Mouse (Mus musculus): ENCODE measurements around the gene Rtbdn.
A peak's percentile ranks its signal among the peaks of the same experiment; 100 is the strongest.

The Rtbdn gene

DNA sequence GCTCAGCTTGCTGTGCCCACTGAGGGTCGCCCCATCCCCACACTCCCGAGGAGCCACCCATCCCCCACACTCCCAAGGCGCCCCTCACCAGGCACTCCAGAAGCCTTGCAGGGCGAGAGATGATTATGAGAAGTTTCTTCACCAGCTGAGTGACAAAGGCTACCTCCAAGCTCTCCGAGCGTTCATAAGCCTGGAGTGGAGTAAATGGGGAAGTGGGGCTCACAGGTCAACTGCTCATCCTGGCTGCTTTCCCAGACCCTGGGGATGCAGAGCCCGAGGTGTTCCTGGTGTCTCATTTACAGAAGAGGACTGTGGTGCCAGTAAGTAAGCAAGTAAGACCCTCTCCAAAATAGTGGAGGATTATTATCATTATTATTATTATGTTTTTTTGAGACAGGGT lies 21.2 kb upstream of the Rtbdn start:
- DNase-seq: no peak

DNA sequence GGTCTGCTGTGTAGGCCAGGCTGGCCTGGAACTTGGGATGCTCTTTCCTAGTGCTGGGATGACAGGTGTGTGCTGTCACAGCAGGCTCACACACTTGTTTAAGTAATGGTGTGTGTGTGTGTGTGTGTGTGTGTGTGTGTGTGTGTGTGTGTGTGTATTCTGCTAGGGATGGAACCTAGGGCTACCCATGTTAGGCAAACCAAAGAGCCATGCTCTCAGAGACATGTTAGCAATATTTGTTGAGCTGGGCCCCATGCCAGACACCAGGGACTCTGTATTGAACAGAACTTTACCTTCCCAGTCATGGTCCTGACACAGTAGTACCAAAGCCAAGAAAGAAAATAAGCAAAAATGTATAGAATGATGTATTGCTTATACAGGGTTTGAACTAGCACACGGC lies 19.3 kb upstream of the Rtbdn start:
- no peak for DNase-seq

DNA sequence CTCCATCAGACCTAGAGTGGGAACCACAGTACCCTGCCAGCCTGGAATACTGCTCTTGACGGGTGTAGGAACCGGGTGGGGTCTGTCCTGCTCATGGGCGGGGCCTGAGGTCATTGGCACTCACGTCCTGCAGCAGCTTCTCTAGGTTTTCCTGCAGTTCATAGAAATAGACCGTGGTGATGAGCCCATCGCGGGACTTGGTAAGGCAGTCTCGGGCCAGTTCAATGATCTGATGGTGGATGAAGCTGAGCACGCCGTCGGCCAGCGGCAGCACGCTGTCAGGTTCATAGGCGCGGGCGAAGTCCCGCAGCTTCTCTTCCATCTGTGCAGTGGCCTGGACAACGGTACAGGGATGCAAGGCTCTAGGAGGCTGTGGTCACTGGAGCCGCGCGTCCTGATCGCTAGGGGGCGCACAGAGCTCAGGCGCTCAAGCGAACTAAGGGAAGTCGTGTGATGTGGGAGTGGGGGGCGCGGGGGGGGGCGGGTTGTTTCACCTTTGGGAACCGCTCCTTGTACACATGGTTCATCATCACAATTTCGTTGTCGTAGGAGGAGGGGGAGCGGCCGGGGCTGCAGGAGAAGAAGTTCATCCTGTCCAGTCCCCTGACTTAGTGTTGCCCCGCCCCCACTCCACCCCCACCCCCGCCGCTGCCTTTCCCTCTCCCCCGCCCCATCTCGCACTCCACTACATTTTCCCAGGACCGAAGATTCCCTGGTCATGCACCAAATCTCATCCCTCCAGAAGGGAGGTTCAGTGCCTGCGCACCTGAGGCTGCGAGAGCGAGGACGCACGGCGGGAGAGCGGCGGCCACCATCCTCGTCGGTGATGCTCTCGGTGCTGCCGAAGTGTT lies 18.1 kb upstream of the Rtbdn start:
- peak; percentile 85 to 92 for DNase-seq

DNA sequence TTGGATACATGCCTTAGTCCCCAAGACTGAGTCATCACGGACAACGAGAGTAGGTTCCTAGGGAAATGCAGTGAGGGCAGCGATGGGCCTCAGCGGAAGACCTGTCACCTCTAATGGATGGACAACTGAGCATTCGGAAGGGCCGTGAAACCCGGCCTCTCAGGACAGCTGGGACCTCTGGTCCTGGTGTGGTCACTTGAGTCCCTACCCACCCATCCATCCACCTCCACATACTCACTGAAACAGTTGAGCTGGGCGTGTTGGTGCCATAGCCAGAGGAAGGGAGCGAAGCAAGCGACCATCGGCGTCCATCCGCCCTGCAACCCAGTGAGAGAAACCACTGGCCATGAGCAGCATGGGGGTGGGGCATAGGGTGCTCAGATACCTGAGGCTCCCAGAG lies 16.2 kb upstream of the Rtbdn start:
- no peak for DNase-seq

DNA sequence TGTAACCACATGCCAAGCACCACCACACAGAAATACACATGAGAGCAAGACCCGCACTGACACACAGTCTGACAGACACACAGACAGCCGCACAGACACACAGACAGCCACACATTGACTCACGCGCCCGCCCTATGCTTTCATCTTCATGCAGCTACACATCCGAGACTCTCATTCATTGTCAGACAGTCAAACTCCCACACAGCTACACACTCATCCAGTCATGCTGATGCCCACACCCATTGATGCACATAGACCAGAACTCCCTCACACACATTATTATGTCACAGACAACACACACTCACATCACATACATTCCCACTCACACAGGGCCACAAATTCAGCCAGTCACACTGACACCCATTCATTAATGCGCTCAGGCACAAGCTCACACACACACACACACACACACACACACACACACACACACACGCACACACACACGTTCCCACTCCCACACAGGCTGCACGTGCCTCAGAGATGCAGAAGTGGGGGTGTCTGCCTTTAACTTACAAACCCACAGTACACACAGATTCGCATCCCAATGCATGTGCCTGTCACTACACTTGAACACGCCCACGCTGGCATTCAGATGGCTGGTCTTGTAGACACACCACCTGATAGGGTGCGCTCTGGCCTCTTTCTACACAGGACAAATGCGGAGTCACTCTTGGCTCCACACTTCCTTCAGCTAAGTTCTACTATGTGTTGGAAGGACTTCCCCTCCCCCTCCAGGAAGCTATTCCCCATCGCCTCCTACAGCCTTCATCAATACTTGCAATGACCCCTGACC lies 12.8 kb upstream of the Rtbdn start:
- no peak for DNase-seq

DNA sequence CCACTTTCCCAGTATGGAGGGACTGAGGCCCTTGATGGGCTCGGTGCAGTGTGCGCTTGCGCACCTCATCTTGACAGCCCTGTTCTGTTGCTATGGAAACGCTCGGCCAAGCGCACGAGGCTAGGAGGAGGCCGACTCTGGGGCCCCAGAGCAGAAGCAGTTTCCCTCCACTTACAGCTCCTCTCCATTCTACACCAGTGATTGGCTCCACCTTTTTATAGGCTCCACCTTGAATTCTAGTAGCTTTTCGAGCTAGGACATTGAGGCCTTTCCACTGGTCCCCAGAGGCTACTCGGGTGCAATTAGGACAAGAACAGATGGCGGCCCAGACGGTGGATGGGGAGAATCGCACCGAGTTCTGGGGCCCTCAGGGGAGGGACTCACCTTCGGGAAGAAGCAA lies 11.9 kb upstream of the Rtbdn start:
- DNase-seq: peak; percentile 80 to 81

DNA sequence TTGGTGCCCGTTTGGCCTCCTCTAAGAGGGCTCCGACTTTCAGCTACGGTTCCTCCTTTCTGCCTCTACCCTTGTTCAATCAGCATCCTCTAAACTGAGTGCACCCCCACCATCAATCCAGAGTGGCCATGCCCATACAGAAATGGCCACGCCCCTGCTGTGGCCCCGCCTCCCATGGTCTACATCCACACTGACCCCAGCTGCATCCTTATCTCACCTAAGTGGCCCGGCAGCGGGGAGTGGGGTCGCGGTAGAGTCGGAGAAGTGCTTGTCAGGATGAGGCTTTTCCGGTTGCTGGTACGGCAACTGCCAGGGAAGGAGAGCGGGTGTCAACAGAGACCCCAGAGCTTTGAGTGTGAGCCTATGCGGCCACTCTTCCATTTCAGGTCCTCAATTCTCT lies 11.3 kb upstream of the Rtbdn start:
- DNase-seq: peak; percentile 56 to 67

DNA sequence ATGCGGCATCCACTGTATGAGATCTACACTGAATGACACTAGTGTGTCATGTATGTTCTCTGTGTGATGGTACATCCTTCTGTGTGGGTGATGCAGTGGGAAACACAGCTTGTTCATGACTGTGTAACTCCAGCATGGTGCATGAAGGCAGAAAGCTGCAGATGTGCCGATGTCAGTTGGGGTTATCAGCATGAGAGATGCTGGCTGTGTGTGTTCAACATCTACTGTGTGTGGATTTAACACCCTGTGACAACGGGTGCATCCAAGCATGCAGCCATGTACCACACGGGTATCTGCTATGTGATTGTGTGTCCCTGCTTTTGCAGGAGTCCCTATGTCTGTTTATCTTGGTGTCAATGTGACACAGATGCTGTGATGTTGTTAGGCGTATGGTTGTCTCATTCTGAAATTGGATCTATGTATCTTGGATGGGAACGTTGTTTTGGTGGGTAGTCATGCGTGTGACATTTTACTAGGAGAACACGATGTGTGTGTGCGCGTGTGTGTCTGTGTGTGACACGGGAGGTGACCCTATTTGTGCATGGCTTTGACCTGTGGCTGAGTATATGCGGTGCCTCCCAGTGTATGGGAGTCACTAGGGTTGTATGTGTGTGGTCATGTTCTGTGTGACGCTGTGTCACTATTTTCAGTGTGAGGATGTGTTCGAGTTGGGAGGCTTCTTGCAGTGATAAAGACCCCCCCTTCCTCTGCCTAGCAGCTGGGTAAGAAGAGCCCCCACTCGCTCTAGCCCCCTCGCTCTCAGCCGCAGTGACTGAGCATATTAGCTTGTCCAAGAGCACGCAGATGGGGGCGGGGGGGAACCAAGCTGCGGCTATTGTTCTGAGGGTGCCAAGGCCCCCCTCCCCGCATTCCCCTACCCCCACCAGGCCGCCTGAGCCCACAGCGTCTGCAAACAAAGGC lies 10.5 kb upstream of the Rtbdn start:
- peak; percentile 55 to 67 for DNase-seq

DNA sequence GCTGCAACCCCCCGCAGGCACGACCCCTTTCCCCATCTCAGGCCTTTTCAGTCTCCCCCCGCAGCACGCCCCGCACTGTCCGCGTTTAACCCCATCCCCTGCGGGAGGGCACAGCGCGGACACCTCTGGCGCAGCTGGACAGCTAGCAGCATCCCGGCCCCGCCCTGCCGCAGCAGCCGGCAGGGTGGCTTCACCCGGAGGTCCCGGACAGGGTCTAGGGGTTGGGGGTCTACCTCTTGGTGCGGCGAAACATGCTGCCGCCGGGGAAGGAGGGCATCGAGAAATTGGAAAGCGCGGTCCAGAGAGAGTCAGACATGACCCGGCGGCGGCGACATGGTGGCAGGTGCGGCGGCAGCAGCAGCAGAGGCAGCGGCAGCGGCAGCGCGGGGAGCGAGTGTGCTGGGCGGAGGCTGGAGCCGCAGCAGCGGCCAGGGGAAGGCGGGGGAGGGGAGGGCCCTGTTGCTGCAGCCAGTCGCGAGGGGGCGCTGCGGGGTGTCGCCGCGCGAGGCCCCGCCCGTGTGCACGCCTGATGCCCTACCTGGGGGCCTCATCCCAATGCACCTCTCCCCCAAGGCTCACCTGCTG lies 9.7 kb upstream of the Rtbdn start, which contains the start of gene Mast1:
Gene Mast1, minus strand, starts transcription at position 398 of the 585 bp plus-strand sequence.
- peak; percentile 92 to 97 for DNase-seq

DNA sequence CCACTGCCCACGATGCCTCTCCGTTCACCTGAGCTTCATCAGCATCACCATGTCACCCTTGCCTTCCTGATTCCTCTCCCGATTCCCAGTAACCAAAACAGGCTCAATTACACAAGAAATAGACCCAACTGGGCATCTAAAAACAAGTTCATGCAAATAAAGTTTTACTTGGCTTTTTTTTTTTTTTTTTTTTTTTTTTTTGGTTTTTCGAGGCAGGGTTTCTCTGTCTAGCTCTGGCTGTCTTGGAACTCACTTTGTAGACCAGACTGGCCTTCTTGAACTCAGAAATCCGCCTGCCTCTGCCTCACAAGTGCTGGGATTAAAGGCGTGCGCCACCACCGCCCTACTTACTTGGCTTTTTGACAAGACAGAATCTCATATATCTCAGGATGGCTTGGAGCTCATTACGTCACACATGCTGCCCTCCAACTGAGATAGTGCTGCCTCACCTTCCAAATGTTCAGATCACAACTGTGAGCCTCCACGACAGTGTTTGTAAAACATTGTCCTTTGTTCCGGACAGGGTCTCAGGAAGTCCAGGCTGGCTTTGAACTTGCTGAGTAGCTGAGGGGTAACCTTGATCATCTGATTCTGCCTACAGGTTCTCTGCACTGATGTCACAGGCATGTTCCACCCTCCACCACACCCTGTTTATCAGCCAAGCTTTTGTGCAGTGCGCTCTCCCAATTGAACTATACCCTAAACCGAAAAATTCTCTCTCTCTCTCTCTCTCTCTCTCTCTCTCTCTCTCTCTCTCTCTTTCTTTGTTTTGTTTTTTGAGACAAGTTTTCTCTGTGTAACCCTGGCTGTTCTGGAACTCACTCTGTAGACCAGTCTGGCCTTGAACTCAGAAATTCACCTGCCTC lies 8.9 kb upstream of the Rtbdn start:
- no peak for DNase-seq

DNA sequence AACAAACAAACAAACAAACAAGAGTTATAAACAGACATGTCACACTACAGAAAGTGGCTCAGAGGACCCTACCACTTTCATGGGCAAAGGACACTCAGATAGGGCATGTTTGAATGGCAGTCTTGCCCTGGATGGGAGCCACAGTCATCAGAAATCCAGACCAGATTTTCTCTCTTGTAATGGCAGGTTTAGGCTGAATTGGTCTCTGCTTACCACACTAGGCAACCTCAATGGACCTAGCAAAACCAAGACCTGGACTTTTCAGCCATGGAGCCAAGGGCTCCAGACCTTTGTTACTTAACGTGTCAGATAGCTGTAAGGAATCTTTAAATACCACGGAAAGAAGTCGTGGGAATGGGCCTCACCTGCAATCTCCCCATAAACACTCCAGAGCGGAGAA lies 3.1 kb upstream of the Rtbdn start:
- no peak for DNase-seq

DNA sequence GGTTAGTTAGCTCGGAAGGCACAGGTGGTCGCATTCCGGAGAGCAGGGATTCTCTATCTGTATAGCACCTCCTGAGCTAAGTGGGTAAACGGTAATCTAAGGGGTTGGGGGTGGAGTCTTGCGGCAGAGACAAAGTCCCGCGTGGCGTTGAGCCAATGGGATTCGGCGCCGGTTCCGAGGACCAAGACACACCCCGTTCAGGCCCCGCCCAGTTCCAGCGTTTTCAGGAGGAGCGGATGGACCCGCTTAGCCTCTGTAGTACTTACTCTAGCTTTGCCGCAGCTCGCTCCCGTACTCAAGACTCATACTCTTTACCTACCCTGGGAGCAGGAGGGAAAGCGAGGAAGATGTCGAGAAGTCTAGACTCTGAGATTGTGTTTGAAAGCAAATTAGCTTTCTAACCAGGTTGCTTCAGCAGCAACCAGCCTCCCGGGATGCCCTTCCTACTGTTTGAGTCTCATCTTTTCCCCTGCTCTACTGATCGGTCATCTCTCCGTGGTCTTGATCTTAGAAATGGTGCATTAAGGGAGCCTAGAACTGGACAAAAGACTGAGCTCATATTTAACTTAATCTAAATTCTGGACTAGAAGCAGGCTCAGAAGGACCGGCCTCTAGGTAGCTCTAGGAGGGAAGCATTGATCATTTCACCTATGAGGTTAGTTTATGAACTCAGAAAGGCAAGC lies 2.2 kb upstream of the Rtbdn start:
- peak; percentile 80 to 90 for DNase-seq

DNA sequence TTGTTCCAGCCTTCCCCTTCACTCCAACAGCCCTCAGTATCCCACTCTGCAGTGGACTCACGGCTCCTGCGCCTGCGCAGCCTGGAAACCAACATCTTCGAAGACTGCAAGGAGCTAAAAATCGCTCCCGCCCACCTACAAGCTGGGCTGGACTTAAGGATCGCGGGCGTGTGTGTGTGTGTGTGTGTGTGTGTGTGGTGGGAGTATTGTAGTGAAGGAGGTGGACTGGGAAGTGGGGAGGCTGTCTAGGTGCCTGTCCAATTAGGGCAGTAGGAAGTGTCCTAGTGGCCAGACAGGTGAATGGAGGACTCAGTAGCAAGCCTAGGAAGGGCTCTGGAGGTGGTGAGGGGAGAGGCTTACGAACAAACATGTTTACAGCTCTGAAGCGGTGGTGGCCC lies 1.6 kb upstream of the Rtbdn start:
- DNase-seq: peak; percentile 62 to 70

DNA sequence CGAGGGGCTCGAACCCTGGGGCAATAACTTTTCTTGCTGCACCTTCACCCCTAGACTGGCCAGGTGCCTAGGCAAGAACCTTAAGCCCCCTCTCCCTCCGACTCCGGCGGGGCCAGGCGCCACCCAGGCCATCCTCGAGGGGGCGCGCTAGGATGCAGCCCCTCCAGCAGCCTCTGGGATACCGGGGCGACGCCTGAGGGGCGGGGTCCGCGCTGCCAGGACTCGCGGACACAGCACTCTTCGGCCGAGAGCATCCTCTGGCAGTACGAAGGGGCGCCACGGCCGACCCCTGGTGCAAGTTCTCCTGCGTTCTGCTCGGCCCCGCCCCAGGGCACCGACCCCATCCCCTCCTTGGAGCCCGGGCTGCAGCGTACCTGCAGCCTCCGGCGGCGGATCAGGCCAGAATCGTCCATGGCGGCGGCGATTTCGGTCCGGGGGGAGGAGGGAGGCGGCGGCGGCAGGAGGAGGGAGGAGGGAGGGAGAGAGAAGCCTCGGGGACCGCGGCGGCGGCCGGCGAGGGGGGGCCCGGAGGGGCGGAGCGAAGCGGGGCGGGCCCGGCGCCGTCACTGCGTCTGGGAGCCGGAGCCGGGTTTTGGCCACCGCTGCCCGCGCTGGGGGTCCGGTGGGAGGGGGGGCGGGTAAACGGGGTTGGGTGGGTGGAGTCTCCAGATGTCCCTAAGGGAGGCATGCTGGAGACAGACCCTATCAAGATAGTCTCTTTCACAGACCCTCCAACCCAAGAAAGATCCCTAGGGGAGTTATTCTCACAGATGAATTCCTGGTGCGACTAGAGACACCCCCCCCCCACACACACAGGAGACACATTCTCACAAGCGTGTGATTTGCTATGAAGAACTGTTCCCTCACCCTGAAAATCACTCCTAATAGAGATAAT lies 911 bp upstream of the Rtbdn start:
- DNase-seq: peak; percentile 76 to 85

DNA sequence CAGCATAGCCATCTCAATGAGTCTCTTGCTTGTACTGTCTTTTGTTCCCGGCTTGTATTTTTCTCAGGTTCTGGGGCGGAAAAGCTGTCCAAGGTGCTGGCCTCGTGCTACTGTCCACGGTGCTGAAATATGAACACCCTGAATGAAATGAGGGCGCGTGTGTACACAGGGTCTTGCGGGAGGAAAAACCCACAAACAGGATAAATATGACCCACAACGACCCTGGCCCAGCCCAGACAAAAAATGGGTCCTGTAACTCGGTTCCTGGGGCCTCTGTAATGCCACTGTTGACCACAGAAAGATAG lies 402 bp downstream of the Rtbdn start:
- no peak for DNase-seq

DNA sequence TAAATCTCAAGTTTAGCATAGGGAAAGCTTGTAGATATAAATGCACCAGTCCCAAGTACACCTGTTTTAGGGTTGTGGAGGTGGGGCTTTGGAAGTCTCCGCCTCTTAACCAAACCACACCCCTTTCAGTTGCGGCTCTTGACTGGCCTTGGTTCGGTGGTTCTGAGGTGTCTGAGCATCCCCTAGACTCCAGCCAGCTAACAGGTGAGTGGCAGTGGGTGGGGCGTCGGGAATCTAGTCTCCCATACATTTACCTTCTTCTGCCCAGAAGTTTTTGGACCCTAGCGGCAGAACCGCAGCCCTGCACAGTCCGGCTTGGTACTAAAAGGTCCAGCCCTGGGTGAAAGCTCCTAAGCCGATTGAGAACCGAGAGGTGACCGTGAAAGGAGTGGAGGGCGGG lies 3.0 kb downstream of the Rtbdn start:
- DNase-seq: no peak

DNA sequence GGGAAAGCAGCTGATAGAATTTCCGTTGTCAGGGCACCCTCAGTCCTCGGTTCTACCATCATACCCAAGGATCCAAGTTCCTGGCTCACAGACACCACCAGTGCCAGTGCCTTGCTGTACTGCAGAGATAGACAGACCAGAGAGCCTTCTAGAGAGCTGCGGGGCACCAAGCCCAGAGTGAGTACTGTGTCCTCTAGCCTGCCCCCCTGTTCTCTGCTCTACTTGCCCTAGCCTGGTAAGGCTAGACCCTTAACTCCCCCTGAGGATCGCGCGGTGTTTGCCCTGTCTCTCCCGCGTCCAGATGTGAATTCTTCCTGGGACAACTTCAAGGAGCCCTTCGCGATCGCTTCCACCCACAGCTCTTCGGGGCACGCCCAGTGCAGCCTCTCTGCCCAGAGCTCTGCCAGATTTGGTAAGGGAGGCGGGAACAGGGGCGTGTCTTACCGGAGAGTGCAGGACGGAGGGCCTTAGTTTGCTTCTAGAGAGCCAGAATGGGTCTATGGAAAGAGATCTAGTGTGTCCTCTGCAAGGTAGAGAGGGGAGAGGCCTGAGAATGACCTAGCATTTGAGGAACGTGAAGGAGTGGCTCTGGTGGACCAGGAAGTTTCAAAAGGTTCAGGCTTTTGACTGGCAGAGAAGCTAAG lies 5.9 kb downstream of the Rtbdn start:
- no peak for DNase-seq

DNA sequence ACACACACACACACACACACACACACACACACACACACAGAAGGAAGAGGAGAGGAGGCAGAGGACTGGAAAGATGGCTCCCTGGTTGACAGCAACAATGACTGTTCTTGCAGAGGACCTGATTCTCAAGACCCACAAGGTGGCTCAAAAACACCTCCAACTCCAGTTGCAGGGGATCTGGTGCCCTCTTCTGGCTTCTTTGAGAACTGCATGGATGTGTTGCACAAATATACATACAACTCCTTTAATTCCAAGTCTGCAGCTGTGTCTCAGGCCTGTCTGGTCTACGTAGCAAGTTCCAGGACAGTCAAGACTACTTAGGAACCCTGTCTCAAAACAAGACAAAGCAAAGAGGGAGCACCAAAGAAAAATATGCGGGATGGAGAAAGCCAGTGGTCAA lies 10.0 kb downstream of the Rtbdn start:
- DNase-seq: peak; percentile 82 to 90

DNA sequence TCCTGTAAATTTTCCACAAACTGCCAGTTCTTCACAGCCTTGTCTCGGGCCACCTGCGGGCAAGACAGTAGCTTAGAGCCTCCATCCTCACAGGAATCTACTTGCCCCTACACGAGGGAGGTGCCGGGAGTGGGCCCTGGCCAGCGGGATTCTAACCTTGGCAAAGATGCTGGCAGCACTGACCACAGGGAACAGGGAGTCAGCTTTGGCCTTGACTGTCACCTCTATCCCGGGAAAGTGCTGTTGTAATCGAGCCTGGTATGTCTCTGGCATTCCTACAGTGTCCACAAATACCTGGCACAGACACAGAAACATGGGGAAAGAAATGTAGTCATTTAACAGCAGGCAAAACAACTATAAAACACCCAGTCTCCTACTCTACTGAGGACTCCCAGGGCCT lies 13.0 kb downstream of the Rtbdn start:
- DNase-seq: no peak

DNA sequence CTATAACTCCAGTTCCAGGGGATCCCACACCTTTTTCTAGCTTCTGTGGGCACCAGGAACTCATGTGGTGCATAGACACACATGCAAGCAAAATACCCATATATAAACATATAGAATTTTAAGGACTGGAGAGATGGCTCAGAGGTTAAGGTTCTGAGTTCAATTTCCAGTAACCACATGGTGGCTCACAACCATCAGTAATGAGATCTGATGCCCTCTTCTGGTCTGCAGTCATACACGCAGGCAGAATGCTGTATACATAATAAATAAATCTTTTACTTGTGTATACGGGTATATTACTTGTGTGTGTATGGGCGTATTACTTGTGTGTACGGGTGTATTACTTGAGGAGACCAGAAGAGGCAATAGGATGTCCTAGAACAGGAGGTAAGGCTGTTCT lies 17.2 kb downstream of the Rtbdn start:
- DNase-seq: no peak
